11 mouse cellular contexts compared by ENCODE assay signal in the genomic region with DNA sequence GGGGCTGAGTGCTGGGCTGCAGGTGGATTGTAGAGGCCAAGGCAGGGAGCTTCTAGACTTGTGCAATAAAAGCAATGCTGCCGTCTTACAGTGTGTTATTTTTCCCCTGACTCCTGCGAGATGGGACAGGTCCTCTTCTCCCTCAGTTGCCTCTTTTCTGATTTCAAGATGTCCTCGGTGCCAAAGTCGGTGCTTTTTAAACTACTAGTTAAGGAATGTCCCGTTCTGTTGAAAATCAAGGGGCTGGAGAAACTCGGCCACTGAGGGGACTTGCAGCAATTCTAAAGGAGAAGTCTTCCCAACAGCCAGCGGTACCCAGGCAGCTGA. TPM values are rescaled to one million over a fixed set of nuclear protein-coding genes. Genes with fewer than 3 reads are reported as not detected.
A peak's percentile ranks its signal among the peaks of the same experiment; 100 is the strongest.
DNase-seq lines count a peak whose midpoint lies in the region; ATAC-seq and TF ChIP-seq lines count a peak whose summit lies in the region.
"Had no signal": no experiment of that assay in that cellular context is flagged by ENCODE, and none has a peak within 500 bp of the region (broad histone marks: within the 10 kb centered on the region; RNA-seq: fewer than 3 reads in every experiment).

No protein-coding gene starts in this region.

- peaks cover 6% of the 10 kb centered on the region for H3K4me1 ChIP-seq in kidney, postnatal 0 days (replicated peaks; ENCODE audit: insufficient read depth, low read length)
- H3K4me1 ChIP-seq in kidney, adult 2 months (ENCODE audit: control insufficient read depth, insufficient read depth, low read length): no peaks in the 10 kb centered on the region
- H3K4me1 ChIP-seq in forebrain, embryonic 14.5 days (ENCODE audit: control insufficient read depth, insufficient read depth, low read length): peaks cover 18% of the 10 kb centered on the region
- no peaks in the 10 kb centered on the region; the same call in none of the 2 replicates for H3K4me1 ChIP-seq in limb, embryonic 14.5 days (ENCODE audit: control insufficient read depth, insufficient read depth, low read length)
- H3K4me1 ChIP-seq in small intestine, adult 2 months (ENCODE audit: control insufficient read depth, insufficient read depth, insufficient read length, low read length): peaks cover 6% of the 10 kb centered on the region; the same call in 1 of the 2 replicates

- no peak for TF ChIP-seq POLR2A in kidney, adult 2 months (IDR thresholded peaks at IDR 0.05; ENCODE audit: low read depth, low read length)
- TF ChIP-seq POLR2A in limb, embryonic 14.5 days (IDR thresholded peaks at IDR 0.05; ENCODE audit: borderline replicate concordance, extremely low read depth, insufficient read depth, insufficient read length): no peak
- TF ChIP-seq POLR2A in small intestine, adult 2 months (IDR thresholded peaks at IDR 0.05; ENCODE audit: low read depth, low read length): no peak

- ATAC-seq in kidney, postnatal 0 days (replicated peaks; ENCODE audit: low FRiP score, low read depth): no peak
- no peak for ATAC-seq in forebrain, embryonic 14.5 days
- ATAC-seq in limb, embryonic 14.5 days (ENCODE audit: low FRiP score, low read depth): no peak

- H3K36me3 ChIP-seq in kidney, postnatal 0 days (ENCODE audit: insufficient read depth, low read length): no peaks in the 10 kb centered on the region
- H3K36me3 ChIP-seq in kidney, adult 2 months (ENCODE audit: control insufficient read depth, insufficient read depth, low read length): no peaks in the 10 kb centered on the region
- no peaks in the 10 kb centered on the region for H3K36me3 ChIP-seq in forebrain, embryonic 14.5 days (ENCODE audit: control insufficient read depth, insufficient read depth, low read length)
- no peaks in the 10 kb centered on the region for H3K36me3 ChIP-seq in limb, embryonic 14.5 days (ENCODE audit: control insufficient read depth, insufficient read depth, low read length)
- H3K36me3 ChIP-seq in small intestine, adult 2 months (ENCODE audit: control insufficient read depth, insufficient read depth, low read length): no peaks in the 10 kb centered on the region

- peak overlapping the region; percentile 50 for H3K4me2 ChIP-seq in kidney, postnatal 0 days (ENCODE audit: low read length)
- peak overlapping the region; percentile 57 for H3K4me2 ChIP-seq in forebrain, embryonic 14.5 days (ENCODE audit: low read length)
- peak overlapping the region; percentile 52 for H3K4me2 ChIP-seq in limb, embryonic 14.5 days (replicated peaks; ENCODE audit: low read depth, low read length, severe bottlenecking)

- H3K9ac ChIP-seq in kidney, postnatal 0 days (ENCODE audit: low read depth, low read length): peak overlapping the region; percentile 35; the same call in 1 of the 2 replicates
- H3K9ac ChIP-seq in forebrain, embryonic 14.5 days (ENCODE audit: low read length): peak overlapping the region; percentile 56; the same call in 1 of the 2 replicates
- H3K9ac ChIP-seq in limb, embryonic 14.5 days (ENCODE audit: low read depth, low read length, severe bottlenecking): 0 out of 2 replicates have a peak overlapping the region, but pooled peaks have one; percentile 36

- TF ChIP-seq CTCF in kidney, postnatal 0 days (IDR thresholded peaks at IDR 0.05; ENCODE audit: low read depth): no peak
- TF ChIP-seq CTCF in kidney, adult 2 months (conservative IDR thresholded peaks at IDR 0.05; ENCODE audit: insufficient read depth, insufficient read length, low read depth, low read length): no peak
- TF ChIP-seq CTCF in small intestine, adult 2 months (IDR thresholded peaks at IDR 0.05; ENCODE audit: extremely low read depth, insufficient read length, insufficient replicate concordance, low read depth, low read length): no peak

- no peak for DNase-seq in kidney, postnatal 0 days (ENCODE audit: low spot score)
- DNase-seq in kidney, adult 2 months: no peak
- no peak for DNase-seq in forebrain, embryonic 14.5 days (ENCODE audit: low spot score)
- DNase-seq in limb, embryonic 14.5 days (ENCODE audit: low spot score): no peak
- no peak for DNase-seq in adrenal gland, adult 8-10 months
- DNase-seq in layer of hippocampus, postnatal 36 days: no peak
- no peak for DNase-seq in natural killer cell, adult 2 months (ENCODE audit: low spot score in 2 of 2)
- DNase-seq: thymus, postnatal 25 days had no signal

- WGBS in kidney, postnatal 0 days: 27% methylated on average over 7 of the region's 7 CpGs
- 35% methylated on average over 7 of the region's 7 CpGs for WGBS in kidney, adult 2 months
- WGBS in forebrain, embryonic 14.5 days: 26% methylated on average over 7 of the region's 7 CpGs
- WGBS in limb, embryonic 14.5 days: 24% methylated on average over 7 of the region's 7 CpGs
- WGBS in small intestine, adult 2 months: 27% methylated on average over 7 of the region's 7 CpGs

- H3K9me3 ChIP-seq in kidney, postnatal 0 days (replicated peaks; ENCODE audit: low read length): no peaks in the 10 kb centered on the region
- no peaks in the 10 kb centered on the region for H3K9me3 ChIP-seq in forebrain, embryonic 14.5 days (replicated peaks; ENCODE audit: control insufficient read depth, low read length)
- no peaks in the 10 kb centered on the region for H3K9me3 ChIP-seq in limb, embryonic 14.5 days (ENCODE audit: control insufficient read depth, low read length)

- no peaks in the 10 kb centered on the region for H3K27me3 ChIP-seq in kidney, postnatal 0 days (ENCODE audit: insufficient read depth, low read length)
- no peaks in the 10 kb centered on the region for H3K27me3 ChIP-seq in kidney, adult 2 months (replicated peaks; ENCODE audit: control insufficient read depth, insufficient read depth, low read length)
- H3K27me3 ChIP-seq in forebrain, embryonic 14.5 days (replicated peaks; ENCODE audit: control insufficient read depth, insufficient read depth, low read length): 0 out of 2 replicates have a peak, but pooled peaks cover 4% of the 10 kb centered on the region
- H3K27me3 ChIP-seq in limb, embryonic 14.5 days (ENCODE audit: control insufficient read depth, insufficient read depth, low read length): peaks cover 26% of the 10 kb centered on the region; the same call in 1 of the 2 replicates
- H3K27me3 ChIP-seq in small intestine, adult 2 months (ENCODE audit: control insufficient read depth, insufficient read depth, low read length): 0 out of 2 replicates have a peak, but pooled peaks cover 6% of the 10 kb centered on the region

- no peak overlapping the region for H3K27ac ChIP-seq in kidney, postnatal 0 days
- no peak overlapping the region for H3K27ac ChIP-seq in kidney, adult 2 months (ENCODE audit: insufficient read depth, low read depth, low read length)
- no peak overlapping the region for H3K27ac ChIP-seq in forebrain, embryonic 14.5 days (ENCODE audit: low read depth, low read length)
- no peak overlapping the region for H3K27ac ChIP-seq in limb, embryonic 14.5 days (replicated peaks; ENCODE audit: low read depth, low read length)
- H3K27ac ChIP-seq in small intestine, adult 2 months (ENCODE audit: insufficient read depth, low read depth, low read length): no peak overlapping the region

- H3K4me3 ChIP-seq in kidney, postnatal 0 days (replicated peaks; ENCODE audit: low read depth, low read length): peak overlapping the region; percentile 21; the same call in 1 of the 2 replicates
- H3K4me3 ChIP-seq in kidney, adult 2 months (ENCODE audit: insufficient read depth, low read depth, low read length): no peak overlapping the region
- H3K4me3 ChIP-seq in forebrain, embryonic 14.5 days (ENCODE audit: low read depth, low read length): 0 out of 2 replicates have a peak overlapping the region, but pooled peaks have one; percentile 10
- peak overlapping the region; percentile 31 for H3K4me3 ChIP-seq in limb, embryonic 14.5 days (replicated peaks; ENCODE audit: low read length)
- peak overlapping the region; percentile 33 for H3K4me3 ChIP-seq in small intestine, adult 2 months (ENCODE audit: low read depth, low read length)

RNA-seq across cellular contexts. Expression of a gene that starts 7.9 kb away (rescaled TPM):
- polyA plus RNA-seq in kidney, postnatal 0 days (2015; fragmentation: Nextera tagmentation; extraction: Ambion mirVana): not detected in 2 replicates
- not detected in 2 replicates for polyA plus RNA-seq in kidney, adult 2 months (2012; rRNA removed)
- not detected in 2 replicates for polyA plus RNA-seq in forebrain, embryonic 14.5 days (2014; fragmentation: Nextera tagmentation; extraction: Ambion mirVana)
- not detected in 2 replicates for polyA plus RNA-seq in limb, embryonic 14.5 days (2012; rRNA removed)
- polyA plus RNA-seq in limb, embryonic 14.5 days (2014; fragmentation: Nextera tagmentation; extraction: Ambion mirVana): not detected in 2 replicates
- polyA plus RNA-seq in small intestine, adult 2 months (2012; rRNA removed): not detected in 2 replicates
- not detected for total RNA-seq in adrenal gland, adult 8-10 months (2022)
- not detected for total RNA-seq in layer of hippocampus, postnatal 36 days (2021)
- total RNA-seq: layer of hippocampus, postnatal 25 days; MEL had no signal

RNA-seq across cellular contexts. Expression of a gene that starts 20.0 kb away (rescaled TPM):
- polyA plus RNA-seq in kidney, postnatal 0 days (2015; fragmentation: Nextera tagmentation; extraction: Ambion mirVana): 15.4 and 20.6 TPM in 2 replicates
- polyA plus RNA-seq in kidney, adult 2 months (2012; rRNA removed): 18.1 and 18.9 TPM in 2 replicates
- not detected in 2 replicates for polyA plus RNA-seq in forebrain, embryonic 14.5 days (2014; fragmentation: Nextera tagmentation; extraction: Ambion mirVana)
- polyA plus RNA-seq in limb, embryonic 14.5 days (2012; rRNA removed): not detected in 2 replicates
- polyA plus RNA-seq in limb, embryonic 14.5 days (2014; fragmentation: Nextera tagmentation; extraction: Ambion mirVana): not detected in 2 replicates
- 25.1 and 48.9 TPM in 2 replicates for polyA plus RNA-seq in small intestine, adult 2 months (2012; rRNA removed)
- total RNA-seq in adrenal gland, adult 8-10 months (2022): 1 to 10 TPM in 2 of 4 experiments, not detected in 2; 1.2 to 1.9 TPM
- not detected for total RNA-seq in layer of hippocampus, postnatal 36 days (2021)
- total RNA-seq: layer of hippocampus, postnatal 25 days; MEL had no signal

RNA-seq across cellular contexts. Expression of a gene that starts 20.7 kb away (rescaled TPM):
- 463 and 484 TPM in 2 replicates for polyA plus RNA-seq in kidney, postnatal 0 days (2015; fragmentation: Nextera tagmentation; extraction: Ambion mirVana)
- polyA plus RNA-seq in kidney, adult 2 months (2012; rRNA removed): 187 and 262 TPM in 2 replicates
- polyA plus RNA-seq in forebrain, embryonic 14.5 days (2014; fragmentation: Nextera tagmentation; extraction: Ambion mirVana): 0.22 TPM in 1 of 2 replicates, not detected in the other
- polyA plus RNA-seq in limb, embryonic 14.5 days (2012; rRNA removed): 0.58 and 2.8 TPM in 2 replicates
- polyA plus RNA-seq in limb, embryonic 14.5 days (2014; fragmentation: Nextera tagmentation; extraction: Ambion mirVana): 0.48 TPM in 1 of 2 replicates, not detected in the other
- 0.25 and 3.3 TPM in 2 replicates for polyA plus RNA-seq in small intestine, adult 2 months (2012; rRNA removed)
- 1 to 10 TPM in 3 of 4 experiments, under 1 TPM in 1; 0.97 to 5.8 (median 4.7) TPM for total RNA-seq in adrenal gland, adult 8-10 months (2022)
- total RNA-seq in layer of hippocampus, postnatal 36 days (2021): not detected
- total RNA-seq: layer of hippocampus, postnatal 25 days had no signal

RNA-seq across cellular contexts. Expression of a gene that starts 33.8 kb away (rescaled TPM):
- 4.4 and 5.1 TPM in 2 replicates for polyA plus RNA-seq in kidney, postnatal 0 days (2015; fragmentation: Nextera tagmentation; extraction: Ambion mirVana)
- polyA plus RNA-seq in kidney, adult 2 months (2012; rRNA removed): 5.4 and 5.6 TPM in 2 replicates
- polyA plus RNA-seq in forebrain, embryonic 14.5 days (2014; fragmentation: Nextera tagmentation; extraction: Ambion mirVana): 4.2 and 5.0 TPM in 2 replicates
- polyA plus RNA-seq in limb, embryonic 14.5 days (2012; rRNA removed): 1.4 TPM in 2 replicates
- polyA plus RNA-seq in limb, embryonic 14.5 days (2014; fragmentation: Nextera tagmentation; extraction: Ambion mirVana): 0.91 and 1.4 TPM in 2 replicates
- 0.20 and 1.0 TPM in 2 replicates for polyA plus RNA-seq in small intestine, adult 2 months (2012; rRNA removed)
- 10 to 100 TPM in 2 of 4 experiments, 1 to 10 TPM in 2; 6.0 to 34.7 (median 13.4) TPM for total RNA-seq in adrenal gland, adult 8-10 months (2022)
- 1 to 10 TPM; 1.2 to 1.4 TPM for total RNA-seq in layer of hippocampus, postnatal 36 days (2021)

Comparison
In these comparisons a context has a peak if more than half of its experiments do, and no peak if none do; other contexts are left out.
1. RNA of a gene that starts 20.0 kb away (polyA plus RNA-seq): 25.1 to 48.9 TPM in small intestine, adult 2 months, 18.1 to 18.9 TPM in kidney, adult 2 months and 15.4 to 20.6 TPM in kidney, postnatal 0 days; not detected in forebrain, embryonic 14.5 days and not detected in limb, embryonic 14.5 days; every median in the first group is over 10 times any median in the second.
2. RNA of a gene that starts 20.7 kb away (polyA plus RNA-seq): 463 to 484 TPM in kidney, postnatal 0 days and 187 to 262 TPM in kidney, adult 2 months; 0.25 to 3.3 TPM in small intestine, adult 2 months, 0.48 to 2.8 TPM in limb, embryonic 14.5 days and 0.22 TPM in forebrain, embryonic 14.5 days; every median in the first group is over 10 times any median in the second.
3. Peak in every context shown above with its lines, with median percentiles within 50 percentile points of each other: H3K4me2 ChIP-seq and H3K9ac ChIP-seq.